Mouse (Mus musculus) left cerebral cortex, adult 18-20 months (tissue): Measurements from ENCODE around the gene Mlf2. TPM values are rescaled to one million over a fixed set of nuclear protein-coding genes. Genes with fewer than 3 reads are reported as not detected.
"Not testable (repeated sequence)": the region's sequence is repeated elsewhere in the genome, so short reads cannot be mapped to it uniquely, and the experiment has no call there.

ENCODE experiments used
- DNase-seq, 2 experiments: peaks; one replicate each; pipeline ENCODE4 v3.0.0; 2021 to 2022; ENCODE audit warnings: low spot score in 2 of 2, mixed read lengths in 1 of 2
- long read RNA-seq, 2 experiments: library from polyadenylated mRNA; stranded (forward); transcript quantifications; one replicate each; pipeline ENCODE4 v2.0.0; 2021
- total RNA-seq, 2 experiments: library from RNA; stranded (reverse); gene quantifications; 2 replicates each; pipeline ENCODE4 v1.2.3; 2021

The Mlf2 gene
- total RNA-seq: 100 to 1,000 TPM; 626 to 639 TPM
- long read RNA-seq, experiment 1, transcript Mlf2-202 (9 exons, 1,475 nt): major isoform, 820 of 1,050 reads
- long read RNA-seq, experiment 1, transcript Mlf2-201 (9 exons, 1,451 nt): minor isoform, 58 of 1,050 reads
- long read RNA-seq, experiment 1, partial matches to known transcripts: 122 of 1,050 reads
- long read RNA-seq, experiment 1, other reads (novel, unspliced or antisense): 49 of 1,050 reads
- long read RNA-seq, experiment 2, transcript Mlf2-202 (9 exons, 1,475 nt): major isoform, 652 of 838 reads
- long read RNA-seq, experiment 2, transcript Mlf2-201 (9 exons, 1,451 nt): minor isoform, 60 of 838 reads
- long read RNA-seq, experiment 2, partial matches to known transcripts: 97 of 838 reads
- long read RNA-seq, experiment 2, other reads (novel, unspliced or antisense): 29 of 838 reads

GRCm38 (mm10) chr6:124930754-124931524 lies at the start of gene Mlf2:
Gene Mlf2, plus strand, starts transcription at chr6:124931386.
- peak; percentile 100 for DNase-seq

GRCm38 (mm10) chr6:124881821-124882220 lies 49.4 kb upstream of the Mlf2 start:
- DNase-seq: no peak

GRCm38 (mm10) chr6:124883351-124883750 lies 47.8 kb upstream of the Mlf2 start:
- no peak for DNase-seq

GRCm38 (mm10) chr6:124884714-124885500 lies 46.3 kb upstream of the Mlf2 start:
- DNase-seq: no peak

GRCm38 (mm10) chr6:124885956-124886381 lies 45.2 kb upstream of the Mlf2 start:
- DNase-seq: no peak

GRCm38 (mm10) chr6:124887986-124888385 lies 43.2 kb upstream of the Mlf2 start, which contains the start of gene Cd4:
Gene Cd4, minus strand, starts transcription at chr6:124888221.
- no peak for DNase-seq

GRCm38 (mm10) chr6:124888555-124889125 lies 42.5 kb upstream of the Mlf2 start:
- no peak for DNase-seq

- no peak for DNase-seq
Observed at GRCm38 (mm10) chr6:124890997-124891396, 40.2 kb upstream of the Mlf2 start.

- not testable (repeated sequence) for DNase-seq
Observed at GRCm38 (mm10) chr6:124894113-124894512, 37.1 kb upstream of the Mlf2 start.

- no peak for DNase-seq
Observed at GRCm38 (mm10) chr6:124898359-124898758, 32.8 kb upstream of the Mlf2 start.

GRCm38 (mm10) chr6:124900056-124900800 lies 31.0 kb upstream of the Mlf2 start:
- no peak for DNase-seq

- no peak for DNase-seq
Observed at GRCm38 (mm10) chr6:124900801-124901480, 30.2 kb upstream of the Mlf2 start.

- DNase-seq: no peak
Observed at GRCm38 (mm10) chr6:124901851-124902250, 29.3 kb upstream of the Mlf2 start.

GRCm38 (mm10) chr6:124903580-124904151 lies 27.5 kb upstream of the Mlf2 start:
- DNase-seq: peak; percentile 91 to 93

- peak; percentile 75 to 85 for DNase-seq
Observed at GRCm38 (mm10) chr6:124904161-124904981, 26.8 kb upstream of the Mlf2 start.

- no peak for DNase-seq
Observed at GRCm38 (mm10) chr6:124904991-124905860, 26.0 kb upstream of the Mlf2 start.

- DNase-seq: no peak
Observed at GRCm38 (mm10) chr6:124907767-124908166, 23.4 kb upstream of the Mlf2 start.
